Mouse (Mus musculus) kidney, postnatal 36 days (tissue): Measurements from ENCODE around the gene Spg7.
"Not testable (repeated sequence)": the region's sequence is repeated elsewhere in the genome, so short reads cannot be mapped to it uniquely, and the experiment has no call there.

Experiments used
- DNase-seq, 2 experiments: peaks; one replicate each; pipeline ENCODE4 v3.0.0; 2021 to 2022; ENCODE audit warnings: mixed read lengths in 2 of 2

The Spg7 gene

GRCm38 (mm10) chr8:123101244-123101643, 38.5 kb downstream of the Spg7 start:
- DNase-seq, result no peak

GRCm38 (mm10) chr8:123101735-123102685, 39.3 kb downstream of the Spg7 start, which contains the start of gene Rpl13:
Rpl13 (plus strand) TSS chr8:123102350.
- DNase-seq, result peak; percentile 98

- DNase-seq, result not testable (repeated sequence)
Measured at GRCm38 (mm10) chr8:123102855-123103254, 40.1 kb downstream of the Spg7 start.

- DNase-seq, result no peak
Measured at GRCm38 (mm10) chr8:123103285-123103684, 40.5 kb downstream of the Spg7 start.

- DNase-seq, result no peak
Measured at GRCm38 (mm10) chr8:123104046-123104767, 41.5 kb downstream of the Spg7 start.

GRCm38 (mm10) chr8:123105553-123106326, 43.0 kb downstream of the Spg7 start:
- peak in 1 of 2 experiments; percentile 60 for DNase-seq

GRCm38 (mm10) chr8:123106531-123106930, 43.8 kb downstream of the Spg7 start:
- DNase-seq, result peak in 1 of 2 experiments; percentile 55

- no peak for DNase-seq
Measured at GRCm38 (mm10) chr8:123108010-123108409, 45.3 kb downstream of the Spg7 start.

- no peak for DNase-seq
Measured at GRCm38 (mm10) chr8:123108953-123109352, 46.2 kb downstream of the Spg7 start.

- peak; percentile 34 to 82 for DNase-seq
Measured at GRCm38 (mm10) chr8:123110649-123111048, 47.9 kb downstream of the Spg7 start.

- no peak for DNase-seq
Measured at GRCm38 (mm10) chr8:123112892-123113291, 50.1 kb downstream of the Spg7 start.

- DNase-seq, result peak in 1 of 2 experiments; percentile 34
Measured at GRCm38 (mm10) chr8:123113908-123114469, 51.2 kb downstream of the Spg7 start.

GRCm38 (mm10) chr8:123114644-123115043, 51.9 kb downstream of the Spg7 start:
- DNase-seq, result no peak

GRCm38 (mm10) chr8:123117127-123117731, 54.5 kb downstream of the Spg7 start, which contains the start of gene Cpne7:
Cpne7 (plus strand) TSS chr8:123117374.
- peak in 1 of 2 experiments; percentile 46 for DNase-seq

- DNase-seq, result no peak
Measured at GRCm38 (mm10) chr8:123117744-123118143, 55.0 kb downstream of the Spg7 start.

GRCm38 (mm10) chr8:123122059-123122458, 59.3 kb downstream of the Spg7 start:
- DNase-seq, result no peak

GRCm38 (mm10) chr8:123122670-123123069, 59.9 kb downstream of the Spg7 start:
- no peak for DNase-seq

- DNase-seq, result peak; percentile 63 to 87
Measured at GRCm38 (mm10) chr8:123126193-123126816, 63.6 kb downstream of the Spg7 start.

GRCm38 (mm10) chr8:123131041-123131440, 68.3 kb downstream of the Spg7 start:
- peak in 1 of 2 experiments; percentile 15 for DNase-seq

- no peak for DNase-seq
Measured at GRCm38 (mm10) chr8:123132953-123133352, 70.2 kb downstream of the Spg7 start.

GRCm38 (mm10) chr8:123134149-123134713, 71.5 kb downstream of the Spg7 start:
- DNase-seq, result no peak
